Mouse (Mus musculus): ENCODE data around the gene Susd2. TPM values are rescaled to one million over a fixed set of nuclear protein-coding genes. Genes with fewer than 3 reads are reported as not detected.

Gene Susd2
- total and polyA plus RNA-seq, 3 experiments = 1.3 to 4.3 (median 1.8) TPM

- Histone ChIP-seq H3K27me3 (ENCODE audit: control insufficient read depth, insufficient read depth, low read length) (no peaks in the 10 kb centered on the region), H3K27ac (no peak overlapping the region), H3K79me2 (replicated peaks; ENCODE audit: control insufficient read depth, insufficient read depth, low read length) (no peaks in the 10 kb centered on the region), H3K36me3 (ENCODE audit: control insufficient read depth, insufficient read depth, low read length) (peaks cover 8% of the 10 kb centered on the region; the same call in 1 of the 2 replicates), H3K4me3 (no peak overlapping the region), H3K4me1 (ENCODE audit: control insufficient read depth, insufficient read depth, low read length) (peaks cover 19% of the 10 kb centered on the region), H3K9ac (ENCODE audit: low read depth, low read length) (no peak overlapping the region)
- no peak for DNase-seq
- TF ChIP-seq CTCF (IDR thresholded peaks at IDR 0.05) (no peak), EP300 (IDR thresholded peaks at IDR 0.05; ENCODE audit: insufficient read depth, low read depth, low read length) (no peak), POLR2A (IDR thresholded peaks at IDR 0.05; ENCODE audit: insufficient read depth, low read depth, low read length) (no peak)
- intact Hi-C loops (cut with DNase I) = loop anchor here (5.0 kb wide), 1 partner anchor 42 kb away; no protein-coding TSS in a partner anchor
- WGBS = 94% methylated on average over 6 of the region's 6 CpGs
These were observed 35.4 kb upstream of the Susd2 start for GRCm38 (mm10) chr10:75679204-75679603.

- Histone ChIP-seq H3K9ac (ENCODE audit: low read depth, low read length) (no peak overlapping the region), H3K79me2 (replicated peaks; ENCODE audit: control insufficient read depth, insufficient read depth, low read length) (no peaks in the 10 kb centered on the region), H3K4me3 (no peak overlapping the region), H3K4me1 (ENCODE audit: control insufficient read depth, insufficient read depth, low read length) (peaks cover 19% of the 10 kb centered on the region), H3K27ac (peak overlapping the region; percentile 73), H3K27me3 (ENCODE audit: control insufficient read depth, insufficient read depth, low read length) (no peaks in the 10 kb centered on the region), H3K36me3 (ENCODE audit: control insufficient read depth, insufficient read depth, low read length) (peaks cover 8% of the 10 kb centered on the region; the same call in 1 of the 2 replicates)
- WGBS = 62% methylated on average over 5 of the region's 5 CpGs
- peak; percentile 36 to 57 for DNase-seq
- TF ChIP-seq CTCF (IDR thresholded peaks at IDR 0.05) (no peak), EP300 (IDR thresholded peaks at IDR 0.05; ENCODE audit: insufficient read depth, low read depth, low read length) (no peak), POLR2A (IDR thresholded peaks at IDR 0.05; ENCODE audit: insufficient read depth, low read depth, low read length) (no peak)
- intact Hi-C loops (cut with DNase I) = loop anchor here (5.0 kb wide), 1 partner anchor 41 kb away; no protein-coding TSS in a partner anchor
These were observed 34.2 kb upstream of the Susd2 start for GRCm38 (mm10) chr10:75677989-75678388.

GRCm38 (mm10) chr10:75677571-75677970, 33.8 kb upstream of the Susd2 start:
- no peak for DNase-seq
- peak overlapping the region; percentile 73 for H3K27ac ChIP-seq
- no peaks in the 10 kb centered on the region for H3K27me3 ChIP-seq (ENCODE audit: control insufficient read depth, insufficient read depth, low read length)
- peaks cover 8% of the 10 kb centered on the region; the same call in 1 of the 2 replicates for H3K36me3 ChIP-seq (ENCODE audit: control insufficient read depth, insufficient read depth, low read length)
- H3K4me3 ChIP-seq = no peak overlapping the region
- TF ChIP-seq POLR2A (IDR thresholded peaks at IDR 0.05; ENCODE audit: insufficient read depth, low read depth, low read length) = no peak
- no peak for TF ChIP-seq EP300 (IDR thresholded peaks at IDR 0.05; ENCODE audit: insufficient read depth, low read depth, low read length)
- no peak for TF ChIP-seq CTCF (IDR thresholded peaks at IDR 0.05)
- H3K9ac ChIP-seq (ENCODE audit: low read depth, low read length) = no peak overlapping the region
- WGBS = 80% methylated on average over 2 of the region's 2 CpGs
- intact Hi-C loops (cut with DNase I) = loop anchor here (5.0 kb wide), 1 partner anchor 40 kb away; no protein-coding TSS in a partner anchor
- H3K4me1 ChIP-seq (ENCODE audit: control insufficient read depth, insufficient read depth, low read length) = peaks cover 19% of the 10 kb centered on the region
- no peaks in the 10 kb centered on the region for H3K79me2 ChIP-seq (replicated peaks; ENCODE audit: control insufficient read depth, insufficient read depth, low read length)

- intact Hi-C loops (cut with DNase I) = loop anchor here (5.0 kb wide), 1 partner anchor 40 kb away; no protein-coding TSS in a partner anchor
- H3K79me2 ChIP-seq (replicated peaks; ENCODE audit: control insufficient read depth, insufficient read depth, low read length) = no peaks in the 10 kb centered on the region
- DNase-seq = peak in 1 of 2 experiments; percentile 54
- 42% methylated on average over 7 of the region's 7 CpGs for WGBS
- no peak overlapping the region for H3K9ac ChIP-seq (ENCODE audit: low read depth, low read length)
- H3K36me3 ChIP-seq (ENCODE audit: control insufficient read depth, insufficient read depth, low read length) = peaks cover 8% of the 10 kb centered on the region; the same call in 1 of the 2 replicates
- H3K4me1 ChIP-seq (ENCODE audit: control insufficient read depth, insufficient read depth, low read length) = peaks cover 19% of the 10 kb centered on the region
- no peaks in the 10 kb centered on the region for H3K27me3 ChIP-seq (ENCODE audit: control insufficient read depth, insufficient read depth, low read length)
- no peak overlapping the region for H3K4me3 ChIP-seq
- H3K27ac ChIP-seq = peak overlapping the region; percentile 73
- TF ChIP-seq CTCF (IDR thresholded peaks at IDR 0.05) (no peak), EP300 (IDR thresholded peaks at IDR 0.05; ENCODE audit: insufficient read depth, low read depth, low read length) (0 out of 2 replicates have a peak, but pooled peaks have one; percentile 14), POLR2A (IDR thresholded peaks at IDR 0.05; ENCODE audit: insufficient read depth, low read depth, low read length) (no peak)
These were observed 33.2 kb upstream of the Susd2 start for GRCm38 (mm10) chr10:75676819-75677565.

- no peak for TF ChIP-seq POLR2A (IDR thresholded peaks at IDR 0.05; ENCODE audit: insufficient read depth, low read depth, low read length)
- peak overlapping the region; percentile 73 for H3K27ac ChIP-seq
- WGBS = 42% methylated on average over 2 of the region's 2 CpGs
These were observed 32.5 kb upstream of the Susd2 start for GRCm38 (mm10) chr10:75676286-75676685.

GRCm38 (mm10) chr10:75675594-75675993, 31.8 kb upstream of the Susd2 start:
- WGBS = 75% methylated on average over 8 of the region's 8 CpGs
- Histone ChIP-seq H3K27ac (peak overlapping the region; percentile 73), H3K79me2 (replicated peaks; ENCODE audit: control insufficient read depth, insufficient read depth, low read length) (no peaks in the 10 kb centered on the region), H3K4me3 (no peak overlapping the region), H3K27me3 (ENCODE audit: control insufficient read depth, insufficient read depth, low read length) (no peaks in the 10 kb centered on the region), H3K9ac (ENCODE audit: low read depth, low read length) (no peak overlapping the region), H3K4me1 (ENCODE audit: control insufficient read depth, insufficient read depth, low read length) (peaks cover 19% of the 10 kb centered on the region), H3K36me3 (ENCODE audit: control insufficient read depth, insufficient read depth, low read length) (peaks cover 8% of the 10 kb centered on the region; the same call in 1 of the 2 replicates)
- DNase-seq = no peak
- TF ChIP-seq CTCF (IDR thresholded peaks at IDR 0.05) (no peak), POLR2A (IDR thresholded peaks at IDR 0.05; ENCODE audit: insufficient read depth, low read depth, low read length) (no peak), EP300 (IDR thresholded peaks at IDR 0.05; ENCODE audit: insufficient read depth, low read depth, low read length) (no peak)
- intact Hi-C loops (cut with DNase I) = loop anchor here (5.0 kb wide), 1 partner anchor 38 kb away; no protein-coding TSS in a partner anchor

More at GRCm38 (mm10) chr10:75676286-75676685, 32.5 kb upstream of the Susd2 start:
- intact Hi-C loops (cut with DNase I) = loop anchor here (5.0 kb wide), 1 partner anchor 39 kb away; no protein-coding TSS in a partner anchor
- Histone ChIP-seq H3K4me1 (ENCODE audit: control insufficient read depth, insufficient read depth, low read length) (peaks cover 19% of the 10 kb centered on the region), H3K9ac (ENCODE audit: low read depth, low read length) (no peak overlapping the region), H3K27me3 (ENCODE audit: control insufficient read depth, insufficient read depth, low read length) (no peaks in the 10 kb centered on the region), H3K4me3 (no peak overlapping the region), H3K79me2 (replicated peaks; ENCODE audit: control insufficient read depth, insufficient read depth, low read length) (no peaks in the 10 kb centered on the region), H3K36me3 (ENCODE audit: control insufficient read depth, insufficient read depth, low read length) (peaks cover 8% of the 10 kb centered on the region; the same call in 1 of the 2 replicates)
- DNase-seq = no peak

All from heart, adult 2 months (tissue).